Mouse (Mus musculus) ES-Bruce4 (cell line): ENCODE data around the gene Rhoq. TPM values are rescaled to one million over a fixed set of nuclear protein-coding genes. Genes with fewer than 3 reads are reported as not detected.
A peak's percentile ranks its signal among the peaks of the same experiment; 100 is the strongest.

ENCODE experiments used
- H3K27ac ChIP-seq: 2 replicates; pipeline ENCODE4 v1.5.1; 2012; ENCODE audit warnings: low read length, inconsistent platforms; ENCODE audit not compliant: insufficient read depth
- H3K27me3 ChIP-seq: 2 replicates; pipeline ENCODE4 v1.6.1; 2012; ENCODE audit warnings: mild to moderate bottlenecking, low read length, inconsistent platforms; ENCODE audit not compliant: control insufficient read depth, poor library complexity, insufficient read depth, severe bottlenecking
- H3K36me3 ChIP-seq: 2 replicates; pipeline ENCODE4 v1.6.1; 2012; ENCODE audit warnings: inconsistent platforms, mild to moderate bottlenecking, low read length, moderate library complexity; ENCODE audit not compliant: control insufficient read depth, poor library complexity, insufficient read depth, severe bottlenecking
- H3K4me1 ChIP-seq: one replicate; pipeline ENCODE4 v1.8.1; 2011; ENCODE audit warnings: low read length; ENCODE audit not compliant: control insufficient read depth, insufficient read depth
- H3K4me3 ChIP-seq: 2 replicates; pipeline ENCODE4 v1.5.1; 2011; ENCODE audit warnings: low read depth, mild to moderate bottlenecking, low read length
- H3K9ac ChIP-seq: 2 replicates; pipeline ENCODE4 v1.6.1; 2012; ENCODE audit warnings: low read depth, mild to moderate bottlenecking, inconsistent platforms; ENCODE audit not compliant: poor library complexity, severe bottlenecking
- H3K9me3 ChIP-seq: replicated peaks from 2 replicates; pipeline ENCODE4 v1.6.1; 2012; ENCODE audit warnings: mild to moderate bottlenecking, low read length, inconsistent platforms; ENCODE audit not compliant: control insufficient read depth, poor library complexity, insufficient read depth, severe bottlenecking
- CTCF ChIP-seq: IDR thresholded peaks from one replicate; pipeline ENCODE4 v1.8.1; 2011; ENCODE audit warnings: low read depth, low read length
- EP300 ChIP-seq: IDR thresholded peaks from 2 replicates; pipeline ENCODE4 v1.6.1; 2011; ENCODE audit warnings: low read depth, low read length; ENCODE audit not compliant: insufficient read depth
- POLR2A ChIP-seq: IDR thresholded peaks from one replicate; pipeline ENCODE4 v1.8.1; 2011; ENCODE audit warnings: low read length; ENCODE audit not compliant: insufficient read depth
- polyA plus RNA-seq: library from polyadenylated mRNA; stranded (reverse); fragments of >200 nt; gene quantifications from 2 replicates; pipeline ENCODE4 v1.2.4, GENCODE M21; 2011; ENCODE audit warnings: low read depth; ENCODE audit not compliant: missing spikeins, insufficient read depth, insufficient read length

The Rhoq gene
- polyA plus RNA-seq, 1 experiment, result 42.1 TPM

GRCm38 (mm10) chr17:86978496-86978895 lies 15.6 kb downstream of the Rhoq start:
- no peak overlapping the region for H3K4me3 ChIP-seq
- no peak for TF ChIP-seq CTCF
- TF ChIP-seq EP300, result no peak
- no peak for TF ChIP-seq POLR2A
- H3K27me3 ChIP-seq, result no peaks in the 10 kb centered on the region
- no peak overlapping the region for H3K27ac ChIP-seq
- H3K4me1 ChIP-seq, result peaks cover 4% of the 10 kb centered on the region
- no peak overlapping the region for H3K9ac ChIP-seq
- no peaks in the 10 kb centered on the region for H3K9me3 ChIP-seq
- 0 out of 2 replicates have a peak, but pooled peaks cover 3% of the 10 kb centered on the region for H3K36me3 ChIP-seq

- Histone ChIP-seq H3K4me1 (peaks cover 3% of the 10 kb centered on the region), H3K27ac (no peak overlapping the region), H3K27me3 (no peaks in the 10 kb centered on the region), H3K9me3 (no peaks in the 10 kb centered on the region), H3K4me3 (no peak overlapping the region), H3K9ac (no peak overlapping the region), H3K36me3 (no peaks in the 10 kb centered on the region)
- no peak for TF ChIP-seq POLR2A
- TF ChIP-seq CTCF, result no peak
- no peak for TF ChIP-seq EP300
Observed at GRCm38 (mm10) chr17:86981205-86981604, 18.3 kb downstream of the Rhoq start.

GRCm38 (mm10) chr17:86981701-86982100 lies 18.8 kb downstream of the Rhoq start:
- H3K27ac ChIP-seq, result no peak overlapping the region
- no peaks in the 10 kb centered on the region for H3K36me3 ChIP-seq
- H3K4me1 ChIP-seq, result no peaks in the 10 kb centered on the region
- no peak overlapping the region for H3K4me3 ChIP-seq
- H3K9me3 ChIP-seq, result no peaks in the 10 kb centered on the region
- no peaks in the 10 kb centered on the region for H3K27me3 ChIP-seq
- H3K9ac ChIP-seq, result no peak overlapping the region
- TF ChIP-seq POLR2A (no peak), EP300 (no peak), CTCF (no peak)

- TF ChIP-seq POLR2A, result no peak
- peak; percentile 10 for TF ChIP-seq CTCF
- Histone ChIP-seq H3K36me3 (no peaks in the 10 kb centered on the region), H3K9me3 (no peaks in the 10 kb centered on the region), H3K4me1 (no peaks in the 10 kb centered on the region), H3K27ac (no peak overlapping the region), H3K27me3 (no peaks in the 10 kb centered on the region), H3K4me3 (no peak overlapping the region), H3K9ac (no peak overlapping the region)
Observed at GRCm38 (mm10) chr17:86982497-86982896, 19.6 kb downstream of the Rhoq start.

GRCm38 (mm10) chr17:86986449-86987138 lies 23.7 kb downstream of the Rhoq start:
- Histone ChIP-seq H3K36me3 (no peaks in the 10 kb centered on the region; the same call in 1 of the 2 replicates), H3K27me3 (no peaks in the 10 kb centered on the region), H3K27ac (no peak overlapping the region), H3K9me3 (no peaks in the 10 kb centered on the region), H3K4me1 (no peaks in the 10 kb centered on the region), H3K9ac (no peak overlapping the region), H3K4me3 (no peak overlapping the region)
- TF ChIP-seq CTCF, result no peak
- TF ChIP-seq POLR2A, result no peak
- TF ChIP-seq EP300, result no peak

- Histone ChIP-seq H3K4me3 (no peak overlapping the region), H3K36me3 (no peaks in the 10 kb centered on the region; the same call in 1 of the 2 replicates), H3K4me1 (no peaks in the 10 kb centered on the region), H3K9ac (no peak overlapping the region), H3K27ac (no peak overlapping the region), H3K27me3 (no peaks in the 10 kb centered on the region), H3K9me3 (no peaks in the 10 kb centered on the region)
- TF ChIP-seq EP300, result no peak
Observed at GRCm38 (mm10) chr17:86988161-86988560, 25.3 kb downstream of the Rhoq start.
